Mouse (Mus musculus) embryonic fibroblast, embryonic 13.5 days (primary cell): ENCODE data around the gene Sema6c. TPM values are rescaled to one million over a fixed set of nuclear protein-coding genes. Genes with fewer than 3 reads are reported as not detected.
"Not testable (repeated sequence)": the region's sequence is repeated elsewhere in the genome, so short reads cannot be mapped to it uniquely, and the experiment has no call there.

Experiments used
- H3K27ac ChIP-seq: 2 replicates; pipeline ENCODE4 v1.5.1; 2012; ENCODE audit warnings: low read length, control low read depth, inconsistent platforms; ENCODE audit not compliant: insufficient read depth
- H3K4me1 ChIP-seq: 2 replicates; pipeline ENCODE4 v1.6.1; 2011; ENCODE audit warnings: low read length; ENCODE audit not compliant: control insufficient read depth, insufficient read depth
- H3K4me3 ChIP-seq: 2 replicates; pipeline ENCODE4 v1.5.1; 2011; ENCODE audit warnings: mild to moderate bottlenecking, control low read depth, low read length; ENCODE audit not compliant: insufficient read depth
- CTCF ChIP-seq: IDR thresholded peaks from 2 replicates; pipeline ENCODE4 v1.5.1; 2011; ENCODE audit warnings: mild to moderate bottlenecking, control low read depth, low read length, moderate library complexity, borderline replicate concordance; ENCODE audit not compliant: insufficient read depth
- POLR2A ChIP-seq: IDR thresholded peaks from 2 replicates; pipeline ENCODE4 v1.6.1; 2011; ENCODE audit warnings: low read depth, mild to moderate bottlenecking, control low read depth, low read length, moderate library complexity
- polyA plus RNA-seq: library from polyadenylated mRNA; stranded (reverse); fragments of >200 nt; gene quantifications from 2 replicates; pipeline ENCODE4 v1.2.4, GENCODE M21; 2011; ENCODE audit warnings: low read depth; ENCODE audit not compliant: missing spikeins, insufficient read length

Gene Sema6c
- polyA plus RNA-seq, 1 experiment: 8.6 TPM

- H3K4me3 ChIP-seq: peak overlapping the region; percentile 92
- H3K27ac ChIP-seq: no peak overlapping the region
- TF ChIP-seq POLR2A (no peak), CTCF (no peak)
- peaks cover 2% of the 10 kb centered on the region; the same call in 1 of the 2 replicates for H3K4me1 ChIP-seq
Measured at GRCm38 (mm10) chr3:95133176-95133575, 27.1 kb upstream of the Sema6c start.

- peaks cover 2% of the 10 kb centered on the region; the same call in 1 of the 2 replicates for H3K4me1 ChIP-seq
- peak within 1 kb of the TSS; percentile 59; the same call in 1 of the 2 replicates for H3K27ac ChIP-seq
- TF ChIP-seq POLR2A (peak; percentile 65), CTCF (no peak)
- peak within 1 kb of the TSS; percentile 92 for H3K4me3 ChIP-seq
Measured at GRCm38 (mm10) chr3:95133680-95134101, 26.6 kb upstream of the Sema6c start, which contains the start of the genes Scnm1 and Lysmd1. TSS of gene Scnm1 (minus strand) at chr3:95134011. TSS of gene Lysmd1 (plus strand) at chr3:95134088.

- H3K4me3 ChIP-seq, H3K4me1 ChIP-seq, H3K27ac ChIP-seq: not testable (repeated sequence)
Measured at GRCm38 (mm10) chr3:95134133-95134532, 26.1 kb upstream of the Sema6c start.

GRCm38 (mm10) chr3:95135023-95135422, 25.2 kb upstream of the Sema6c start:
- no peak for TF ChIP-seq CTCF
- TF ChIP-seq POLR2A: peak; percentile 69
- H3K4me1 ChIP-seq: peaks cover 2% of the 10 kb centered on the region; the same call in 1 of the 2 replicates
- H3K27ac ChIP-seq: no peak overlapping the region

GRCm38 (mm10) chr3:95135433-95136052, 24.7 kb upstream of the Sema6c start:
- no peak overlapping the region for H3K4me3 ChIP-seq
- H3K4me1 ChIP-seq: peaks cover 2% of the 10 kb centered on the region; the same call in 1 of the 2 replicates
- TF ChIP-seq POLR2A (no peak), CTCF (no peak)
- no peak overlapping the region for H3K27ac ChIP-seq

More at GRCm38 (mm10) chr3:95135023-95135422, 25.2 kb upstream of the Sema6c start:
- peak overlapping the region; percentile 36 for H3K4me3 ChIP-seq

GRCm38 (mm10) chr3:95136336-95136735, 23.9 kb upstream of the Sema6c start:
- Histone ChIP-seq H3K27ac (no peak overlapping the region), H3K4me3 (no peak overlapping the region), H3K4me1 (peaks cover 2% of the 10 kb centered on the region; the same call in 1 of the 2 replicates)
- TF ChIP-seq CTCF: no peak
- no peak for TF ChIP-seq POLR2A

- H3K27ac ChIP-seq: no peak overlapping the region
- TF ChIP-seq POLR2A (no peak), CTCF (no peak)
- no peak overlapping the region for H3K4me3 ChIP-seq
- H3K4me1 ChIP-seq: no peaks in the 10 kb centered on the region
Measured at GRCm38 (mm10) chr3:95139586-95140288, 20.5 kb upstream of the Sema6c start.

GRCm38 (mm10) chr3:95140289-95140595, 20.0 kb upstream of the Sema6c start:
- H3K4me1 ChIP-seq: no peaks in the 10 kb centered on the region
- H3K27ac ChIP-seq: no peak overlapping the region
- no peak overlapping the region for H3K4me3 ChIP-seq
- TF ChIP-seq CTCF (no peak), POLR2A (no peak)

GRCm38 (mm10) chr3:95140795-95141194, 19.5 kb upstream of the Sema6c start:
- TF ChIP-seq CTCF (no peak), POLR2A (no peak)
- no peaks in the 10 kb centered on the region for H3K4me1 ChIP-seq
- no peak overlapping the region for H3K27ac ChIP-seq
- no peak overlapping the region for H3K4me3 ChIP-seq

- TF ChIP-seq POLR2A: no peak
- no peak for TF ChIP-seq CTCF
- Histone ChIP-seq H3K4me1 (no peaks in the 10 kb centered on the region), H3K4me3 (no peak overlapping the region), H3K27ac (no peak overlapping the region)
Measured at GRCm38 (mm10) chr3:95141474-95141873, 18.8 kb upstream of the Sema6c start.
